Mouse (Mus musculus): Measurements from ENCODE around the gene Tmem126a. TPM values are rescaled to one million over a fixed set of nuclear protein-coding genes. Genes with fewer than 3 reads are reported as not detected.

Tmem126a gene
- 144 and 146 TPM in 2 replicates for polyA plus RNA-seq (2015; fragmentation: Nextera tagmentation; extraction: Ambion mirVana)

GRCm38 (mm10) chr7:90456845-90457468 is at the start of gene Tmem126a:
Tmem126a (minus strand) TSS chr7:90457229.

GRCm38 (mm10) chr7:90476313-90477245 is 19.6 kb upstream of the Tmem126a start, which contains the start of gene Dlg2:
Dlg2 (plus strand) TSS chr7:90476672.

GRCm38 (mm10) chr7:90475793-90476312 is 18.8 kb upstream of the Tmem126a start, which contains the start of gene Tmem126b:
Tmem126b (minus strand) TSS chr7:90476001.

GRCm38 (mm10) chr7:90442518-90443080 is 14.4 kb downstream of the Tmem126a start, which contains the start of gene Crebzf:
Crebzf (plus strand) TSS chr7:90442729.

GRCm38 (mm10) chr7:90426020-90427001 is 30.7 kb downstream of the Tmem126a start, which contains the start of gene Ccdc89:
Ccdc89 (plus strand) TSS chr7:90426577.

Other genes starting within 250 kb of the Tmem126a start
- gene Ccdc83, start 191.5 kb downstream of the Tmem126a start, polyA plus RNA-seq (2015; fragmentation: Nextera tagmentation; extraction: Ambion mirVana) = 0.17 TPM in 1 of 2 replicates, not detected in the other
- gene Sytl2, start 155.0 kb downstream of the Tmem126a start, polyA plus RNA-seq (2015; fragmentation: Nextera tagmentation; extraction: Ambion mirVana) = 12.9 and 13.8 TPM in 2 replicates
- 1.2 and 1.4 TPM in 2 replicates for gene Ccdc89, start 30.7 kb downstream of the Tmem126a start, polyA plus RNA-seq (2015; fragmentation: Nextera tagmentation; extraction: Ambion mirVana)
- 32.5 and 33.2 TPM in 2 replicates for gene Crebzf, start 14.5 kb downstream of the Tmem126a start, polyA plus RNA-seq (2015; fragmentation: Nextera tagmentation; extraction: Ambion mirVana)
- 35.0 and 36.6 TPM in 2 replicates for gene Tmem126b, start 18.8 kb upstream of the Tmem126a start, polyA plus RNA-seq (2015; fragmentation: Nextera tagmentation; extraction: Ambion mirVana)
- gene Dlg2, start 19.4 kb upstream of the Tmem126a start, polyA plus RNA-seq (2015; fragmentation: Nextera tagmentation; extraction: Ambion mirVana) = 21.4 and 25.2 TPM in 2 replicates